Mouse (Mus musculus) frontal cortex, postnatal 14 days (tissue): ENCODE results near the gene Cdk19.

Experiments used
- DNase-seq, 2 experiments: peaks; one replicate each; pipeline ENCODE4 v3.0.0; 2022; ENCODE audit warnings: low spot score in 2 of 2

Cdk19 gene

GRCm38 (mm10) chr10:40440740-40441139 is 101.4 kb downstream of the Cdk19 start:
- no peak for DNase-seq

- DNase-seq: no peak
Observed at GRCm38 (mm10) chr10:40442076-40442475, 102.7 kb downstream of the Cdk19 start.

DNA sequence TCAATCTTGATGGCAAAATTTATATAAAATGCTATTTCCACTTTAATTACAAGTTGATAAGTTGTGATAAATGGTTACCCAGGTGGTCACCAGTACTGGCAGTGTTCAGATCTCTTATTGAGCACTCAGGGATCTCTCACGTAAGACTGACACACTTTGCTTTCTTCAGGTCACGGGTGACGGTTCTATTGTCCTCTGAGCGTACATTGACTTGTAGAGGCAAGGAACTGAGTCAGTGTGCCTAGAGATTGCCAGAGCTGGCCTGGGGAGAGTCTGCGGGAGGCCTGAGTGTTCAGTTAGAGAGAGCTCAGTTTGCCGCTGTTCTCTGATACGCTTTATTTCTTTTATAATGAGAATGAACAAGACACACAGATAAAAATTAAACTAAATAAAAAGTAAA is 104.0 kb downstream of the Cdk19 start:
- DNase-seq: no peak

GRCm38 (mm10) chr10:40443806-40444357 is 104.5 kb downstream of the Cdk19 start:
- no peak for DNase-seq

- no peak for DNase-seq
Observed at GRCm38 (mm10) chr10:40444586-40444985, 105.2 kb downstream of the Cdk19 start.

GRCm38 (mm10) chr10:40446088-40446604 is 106.8 kb downstream of the Cdk19 start:
- no peak for DNase-seq

- no peak for DNase-seq
Observed at GRCm38 (mm10) chr10:40446630-40447029, 107.3 kb downstream of the Cdk19 start.

DNA sequence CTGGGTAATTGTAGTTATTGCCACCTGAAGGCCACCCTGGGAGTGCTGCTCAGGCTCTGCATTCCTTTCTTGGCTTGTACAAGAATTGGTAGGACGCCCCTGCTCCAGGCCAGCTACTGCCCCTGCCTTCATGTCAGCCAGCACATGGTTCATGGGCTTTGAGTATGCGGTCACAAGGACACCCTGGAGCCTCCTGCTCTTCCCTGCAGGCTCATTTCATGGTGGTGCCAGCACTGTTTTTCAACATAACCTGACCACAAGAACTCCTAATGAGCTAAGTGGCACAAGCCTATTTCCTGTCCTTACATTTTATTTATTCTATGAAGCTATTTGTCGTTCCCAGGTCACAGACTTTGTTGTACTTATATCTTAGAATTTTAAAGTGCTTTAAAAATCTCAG is 107.9 kb downstream of the Cdk19 start:
- DNase-seq: no peak

DNA sequence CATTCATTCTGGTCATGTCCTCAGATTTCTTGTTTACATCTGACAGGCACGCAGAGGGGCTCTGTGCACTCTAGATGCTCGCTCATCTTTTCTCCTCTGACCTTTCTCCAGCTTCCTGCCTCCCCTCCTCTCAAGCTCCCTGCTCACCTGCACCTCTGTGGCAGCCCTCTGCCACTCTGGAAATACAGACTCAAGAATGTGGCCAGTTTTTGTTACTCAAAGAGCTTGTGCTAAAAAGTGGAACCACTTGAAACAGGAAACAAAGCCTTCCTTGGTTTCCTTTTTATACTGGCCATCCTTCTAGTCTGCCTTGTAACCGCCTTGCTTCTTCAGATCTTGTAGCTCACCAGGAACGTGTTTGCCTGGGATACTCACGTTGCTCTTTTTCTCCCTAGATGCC is 108.6 kb downstream of the Cdk19 start:
- no peak for DNase-seq

DNA sequence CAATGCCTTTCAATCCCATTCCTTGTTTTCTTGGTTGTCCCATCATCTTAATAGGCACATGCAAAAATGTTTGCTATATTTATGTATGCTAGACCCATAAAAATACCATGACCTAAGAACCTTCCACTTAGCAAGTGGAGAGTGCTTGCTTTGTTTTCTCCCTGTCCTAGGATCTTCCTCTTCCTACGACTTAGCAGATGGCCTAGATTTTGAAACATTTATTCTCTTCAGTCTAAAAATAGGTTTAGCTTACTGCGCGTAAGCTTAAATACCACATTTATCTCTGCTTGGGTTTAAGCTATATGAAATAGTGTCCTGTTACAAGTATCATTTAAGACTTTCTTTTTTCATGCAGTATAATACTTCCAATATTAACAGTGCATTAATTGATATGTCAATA is 109.1 kb downstream of the Cdk19 start:
- DNase-seq: no peak

DNA sequence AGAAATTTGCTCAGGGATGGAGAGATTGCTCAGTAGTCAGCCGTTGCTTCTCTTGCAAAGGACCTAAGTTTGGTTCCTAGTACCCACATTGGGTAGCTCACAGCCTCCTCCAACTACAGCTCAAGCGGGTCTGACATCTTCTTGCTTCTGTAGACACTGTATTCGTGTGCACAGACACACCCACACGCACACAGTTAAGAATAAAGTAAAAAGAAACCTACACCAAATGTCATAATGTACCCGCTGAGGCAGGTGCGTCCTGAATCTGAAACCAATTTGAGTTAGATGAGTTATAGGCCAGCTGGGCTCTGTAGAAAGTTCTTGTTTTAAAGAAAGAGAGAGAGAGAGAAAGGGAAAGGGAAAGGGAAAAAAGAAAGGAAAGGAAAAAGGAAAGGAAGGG is 110.2 kb downstream of the Cdk19 start:
- DNase-seq: no peak

DNA sequence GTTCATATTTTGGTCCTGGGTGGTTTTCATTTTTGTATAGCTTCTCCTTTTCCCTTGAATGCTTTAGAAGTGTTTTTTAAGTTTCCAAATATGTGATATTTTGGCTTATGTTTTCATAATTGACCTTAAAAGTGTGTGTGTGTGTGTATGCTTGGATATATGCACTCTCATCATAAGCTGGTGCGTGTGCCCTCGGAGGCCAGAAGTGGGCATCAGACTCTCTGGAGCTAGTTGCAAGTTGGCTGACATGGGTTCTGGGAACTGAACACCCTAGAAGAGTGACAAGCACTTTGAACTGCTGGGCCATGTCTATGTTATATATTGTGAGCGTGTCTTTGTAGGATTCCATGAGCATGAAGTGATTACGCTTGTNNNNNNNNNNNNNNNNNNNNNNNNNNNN is 110.8 kb downstream of the Cdk19 start:
- DNase-seq: no peak

- DNase-seq: no peak
Observed at GRCm38 (mm10) chr10:40457116-40457515, 117.8 kb downstream of the Cdk19 start.

- DNase-seq: no peak
Observed at GRCm38 (mm10) chr10:40459141-40459540, 119.8 kb downstream of the Cdk19 start.

- DNase-seq: no peak
Observed at GRCm38 (mm10) chr10:40461362-40461761, 122.0 kb downstream of the Cdk19 start.

- DNase-seq: no peak
Observed at GRCm38 (mm10) chr10:40462257-40462656, 122.9 kb downstream of the Cdk19 start.

GRCm38 (mm10) chr10:40467174-40467911 is 128.0 kb downstream of the Cdk19 start:
- no peak for DNase-seq

DNA sequence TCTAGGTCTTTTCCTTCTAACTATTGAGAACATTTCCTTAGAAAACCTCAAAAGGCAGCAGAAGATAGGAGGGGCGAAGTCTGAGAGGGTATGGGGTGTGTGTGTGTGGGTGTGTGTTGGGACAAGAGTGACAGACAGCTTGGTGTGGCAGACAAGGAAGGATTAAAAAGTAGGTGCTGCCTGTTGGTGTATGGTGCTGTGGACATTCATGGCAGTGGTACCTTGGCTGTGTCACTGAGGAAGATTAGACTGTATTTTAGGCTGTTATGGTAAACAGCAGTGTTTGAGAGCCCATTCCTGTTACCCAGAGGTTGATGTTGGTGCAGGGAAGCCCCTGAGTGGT is 128.5 kb downstream of the Cdk19 start:
- no peak for DNase-seq

DNA sequence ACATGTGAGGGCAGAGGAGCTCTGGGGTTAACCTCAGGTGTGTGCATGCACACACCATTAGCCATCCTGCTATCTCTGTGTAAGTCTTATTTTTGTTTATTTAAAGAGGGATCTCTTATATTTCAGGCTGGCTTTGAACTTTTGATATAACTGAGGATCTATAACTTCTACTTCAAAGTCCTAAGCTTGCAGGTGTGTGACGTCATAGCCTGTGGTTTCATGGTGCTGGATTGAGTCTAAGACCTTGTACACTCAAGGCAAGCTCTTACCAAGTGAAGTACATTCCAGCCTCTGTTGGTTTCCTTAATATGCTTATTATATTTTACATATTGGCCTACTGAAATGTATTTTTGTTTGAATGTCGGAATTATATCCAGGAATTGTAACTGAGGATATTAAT is 129.8 kb downstream of the Cdk19 start:
- no peak for DNase-seq

DNA sequence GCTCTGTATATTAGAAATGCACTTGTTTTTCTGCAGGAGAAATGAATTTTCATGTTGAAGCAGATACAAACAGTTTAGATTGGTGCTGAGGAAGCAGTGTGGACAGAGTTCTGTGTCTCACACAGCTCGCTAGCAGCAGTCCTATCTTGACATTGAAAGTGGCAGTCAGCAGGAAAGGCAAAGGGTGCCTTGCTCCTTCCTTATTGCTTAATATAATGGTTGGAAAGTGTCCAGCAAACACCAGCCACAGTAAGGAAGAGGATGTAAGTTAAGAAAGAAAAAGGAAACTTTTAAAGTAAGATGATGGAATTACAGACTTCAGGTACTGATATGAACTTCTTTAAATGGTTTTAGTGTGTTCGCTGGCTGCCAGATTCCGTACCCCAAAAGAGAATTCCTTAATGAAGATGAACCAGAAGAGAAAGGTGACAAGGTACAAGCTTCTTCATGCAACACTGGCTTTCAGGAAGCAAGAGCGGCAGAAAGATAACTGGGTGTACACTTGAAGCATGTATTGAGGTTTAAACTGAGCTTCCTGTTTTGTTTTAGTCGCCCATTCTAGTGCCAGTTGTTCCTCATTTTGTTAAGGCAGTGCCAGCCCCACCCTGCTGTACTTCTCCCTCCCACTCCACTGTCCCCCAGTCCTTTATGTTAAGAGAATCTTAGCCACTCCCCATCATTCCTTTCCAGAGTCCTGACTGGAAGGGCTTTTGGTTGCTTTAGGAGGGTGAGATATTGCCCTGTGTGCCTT is 137.3 kb downstream of the Cdk19 start:
- no peak for DNase-seq

GRCm38 (mm10) chr10:40477426-40478075 is 138.2 kb downstream of the Cdk19 start:
- no peak for DNase-seq

DNA sequence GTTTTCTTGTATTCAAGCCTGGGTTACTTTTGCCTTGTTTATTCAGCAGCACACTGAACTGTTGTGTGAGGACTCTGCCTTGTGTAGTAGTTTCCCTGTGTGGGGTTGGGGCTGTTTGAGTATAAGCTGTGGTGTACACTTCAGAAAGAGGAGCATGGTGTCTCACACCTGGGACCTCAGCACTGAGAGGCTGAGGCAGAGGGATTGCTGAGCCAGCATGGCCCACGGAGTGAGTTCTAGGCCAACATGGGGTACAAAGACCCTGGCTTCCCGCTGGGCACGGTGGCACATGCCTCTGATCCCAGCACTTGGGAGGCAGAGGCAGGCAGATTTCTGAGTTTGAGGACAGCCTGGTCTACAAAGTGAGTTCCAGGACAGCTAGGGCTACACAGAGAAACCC is 139.3 kb downstream of the Cdk19 start:
- no peak for DNase-seq
